Mouse (Mus musculus) forebrain, embryonic 13.5 days (tissue): Measurements from ENCODE around the gene Uts2b. TPM values are rescaled to one million over a fixed set of nuclear protein-coding genes. Genes with fewer than 3 reads are reported as not detected.

Experiments used
- ATAC-seq: fragments of 200-750 bp; cut with Nextera tagmentation; 2 replicates; pipeline ENCODE4 v1.8.0; 2017
- H3K27ac ChIP-seq: fragments of 300-500 bp; sonication (generic); 2 replicates; pipeline ENCODE4 v1.5.1; 2015; ENCODE audit warnings: inconsistent platforms, mild to moderate bottlenecking, moderate library complexity
- H3K27me3 ChIP-seq: fragments of 300-500 bp; sonication (generic); 2 replicates; pipeline ENCODE4 v1.6.1; 2015; ENCODE audit warnings: mild to moderate bottlenecking, inconsistent platforms
- H3K36me3 ChIP-seq: fragments of 300-500 bp; sonication (generic); 2 replicates; pipeline ENCODE4 v1.6.1; 2015; ENCODE audit warnings: mild to moderate bottlenecking, inconsistent platforms; ENCODE audit not compliant: poor library complexity, severe bottlenecking
- H3K4me1 ChIP-seq: fragments of 300-500 bp; sonication (generic); 2 replicates; pipeline ENCODE4 v1.6.1; 2015; ENCODE audit warnings: inconsistent platforms
- H3K4me2 ChIP-seq: fragments of 300-500 bp; sonication (generic); 2 replicates; pipeline ENCODE4 v1.6.1; 2015; ENCODE audit warnings: inconsistent platforms, mild to moderate bottlenecking, moderate library complexity
- H3K4me3 ChIP-seq: fragments of 300-500 bp; sonication (generic); 2 replicates; pipeline ENCODE4 v1.5.1; 2015; ENCODE audit warnings: mild to moderate bottlenecking, inconsistent platforms
- H3K9ac ChIP-seq: fragments of 300-500 bp; sonication (generic); 2 replicates; pipeline ENCODE4 v1.6.1; 2015; ENCODE audit warnings: mild to moderate bottlenecking, inconsistent platforms
- H3K9me3 ChIP-seq: fragments of 300-500 bp; sonication (generic); replicated peaks from 2 replicates; pipeline ENCODE4 v1.6.1; 2016; ENCODE audit warnings: inconsistent platforms
- WGBS: fragments of 180-500 bp; shearing (Covaris S2); methylation state at CpG from one replicate; pipeline ENCODE4 v1.1.7; 2015; 5-methylcytosine and 5-hydroxymethylcytosine counted together
- polyA plus RNA-seq: library from polyadenylated mRNA; unstranded; fragments of >200 nt; fragmentation: Nextera tagmentation; extraction: Ambion mirVana; gene quantifications from 2 replicates; pipeline ENCODE4 v1.2.1, GENCODE M21; 2015

Uts2b gene
- polyA plus RNA-seq, 1 experiment from 2014 or later = not detected

DNA sequence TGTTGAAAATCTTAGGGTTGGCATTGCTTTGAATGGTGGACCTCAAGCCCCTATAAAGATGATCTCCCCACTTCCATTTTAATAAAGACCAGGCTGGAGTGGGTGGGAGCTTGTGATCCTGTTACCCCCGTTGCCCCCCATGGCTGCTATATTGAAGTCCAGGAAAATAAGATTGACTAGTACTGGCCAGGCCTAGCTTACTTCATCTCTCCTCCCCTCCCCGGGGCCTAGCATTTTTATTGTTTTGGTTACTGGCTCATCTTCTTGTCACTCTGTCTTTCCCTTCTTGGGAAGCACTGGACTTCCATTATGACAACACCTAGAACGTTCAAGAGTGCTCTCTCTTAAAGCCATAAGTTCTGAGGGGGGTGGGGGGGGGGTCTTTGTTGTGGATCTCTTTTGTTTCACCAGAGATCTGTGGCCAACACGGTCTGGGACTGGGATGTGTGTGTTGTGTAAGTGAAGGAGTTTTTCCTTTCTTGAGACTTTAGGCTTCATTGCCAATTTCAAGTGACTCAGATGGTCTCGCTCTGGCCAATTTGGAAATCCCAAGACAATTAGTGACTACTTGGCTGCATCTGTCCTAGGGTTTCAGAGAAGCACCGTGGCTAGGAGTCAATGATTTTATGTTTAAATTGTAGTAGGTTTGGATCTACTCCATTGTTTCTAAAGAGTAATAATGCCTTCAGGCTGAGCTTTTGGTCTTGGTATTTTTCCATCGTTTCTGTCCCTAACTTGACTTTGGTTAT is 19.7 kb upstream of the Uts2b start:
- no peaks in the 10 kb centered on the region for H3K36me3 ChIP-seq
- H3K9ac ChIP-seq = peak overlapping the region; percentile 98
- ATAC-seq = peak; percentile 11
- peaks cover 32% of the 10 kb centered on the region for H3K4me1 ChIP-seq
- H3K27me3 ChIP-seq = no peaks in the 10 kb centered on the region
- no peaks in the 10 kb centered on the region for H3K9me3 ChIP-seq
- H3K4me3 ChIP-seq = peak overlapping the region; percentile 87
- peak overlapping the region; percentile 96 for H3K27ac ChIP-seq
- peak overlapping the region; percentile 66 for H3K4me2 ChIP-seq
- 24% methylated on average over 7 of the region's 7 CpGs for WGBS

- Histone ChIP-seq H3K4me2 (peak within 1 kb of the TSS; percentile 66), H3K27me3 (no peaks in the 10 kb centered on the region), H3K36me3 (no peaks in the 10 kb centered on the region), H3K27ac (peak within 1 kb of the TSS; percentile 96), H3K4me1 (peaks cover 32% of the 10 kb centered on the region), H3K9me3 (no peaks in the 10 kb centered on the region), H3K9ac (peak within 1 kb of the TSS; percentile 98), H3K4me3 (peak within 1 kb of the TSS; percentile 87)
- WGBS = under 1% methylated on average over 50 of the region's 69 CpGs
- peak; percentile 92 for ATAC-seq
Measured at GRCm38 (mm10) chr16:27388761-27389451, 18.9 kb upstream of the Uts2b start, which contains the start of gene Ccdc50. Ccdc50 (plus strand) TSS chr16:27388869.

- Histone ChIP-seq H3K4me1 (peaks cover 31% of the 10 kb centered on the region), H3K36me3 (no peaks in the 10 kb centered on the region), H3K4me3 (peak overlapping the region; percentile 87), H3K4me2 (peak overlapping the region; percentile 66), H3K27ac (peak overlapping the region; percentile 96; the same call in 1 of the 2 replicates), H3K9me3 (no peaks in the 10 kb centered on the region), H3K9ac (peak overlapping the region; percentile 98; the same call in 1 of the 2 replicates), H3K27me3 (no peaks in the 10 kb centered on the region)
- 46% methylated on average over 12 of the region's 12 CpGs for WGBS
- ATAC-seq = no peak
Measured at GRCm38 (mm10) chr16:27387634-27388611, 17.9 kb upstream of the Uts2b start.

- H3K9ac ChIP-seq = no peak overlapping the region
- H3K36me3 ChIP-seq = no peaks in the 10 kb centered on the region
- no peak overlapping the region for H3K4me2 ChIP-seq
- no peak overlapping the region for H3K4me3 ChIP-seq
- H3K4me1 ChIP-seq = peaks cover 27% of the 10 kb centered on the region
- ATAC-seq = no peak
- 85% methylated on average over 4 of the region's 4 CpGs for WGBS
- H3K9me3 ChIP-seq = no peaks in the 10 kb centered on the region
- H3K27me3 ChIP-seq = no peaks in the 10 kb centered on the region
- no peak overlapping the region for H3K27ac ChIP-seq
Measured at GRCm38 (mm10) chr16:27386850-27387407, 16.9 kb upstream of the Uts2b start.

DNA sequence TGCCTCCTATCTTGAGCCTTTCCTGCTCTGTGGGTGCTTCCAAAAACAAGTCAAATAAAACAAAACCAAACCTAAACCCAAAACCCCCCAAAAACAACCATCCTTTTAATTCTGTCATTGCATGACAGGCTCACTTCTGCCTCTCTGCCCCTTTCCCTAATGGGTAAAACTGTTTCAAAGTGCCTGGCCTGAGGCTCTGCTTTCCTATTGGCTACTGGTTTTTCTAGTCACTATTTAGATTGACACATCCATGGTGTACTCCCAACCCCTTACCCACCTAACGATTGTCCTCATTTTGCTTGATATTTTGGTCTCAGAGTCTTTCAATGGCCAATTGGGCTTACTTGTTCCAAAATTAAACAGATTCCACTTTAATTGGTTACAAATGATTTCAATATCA is 15.6 kb upstream of the Uts2b start:
- Histone ChIP-seq H3K4me3 (no peak overlapping the region), H3K9me3 (no peaks in the 10 kb centered on the region), H3K36me3 (no peaks in the 10 kb centered on the region), H3K4me2 (no peak overlapping the region), H3K9ac (no peak overlapping the region), H3K27ac (no peak overlapping the region; the same call in 1 of the 2 replicates), H3K4me1 (peaks cover 17% of the 10 kb centered on the region), H3K27me3 (no peaks in the 10 kb centered on the region)
- WGBS = 59% methylated on average over 1 of the region's 1 CpGs
- peak; percentile 43 for ATAC-seq

DNA sequence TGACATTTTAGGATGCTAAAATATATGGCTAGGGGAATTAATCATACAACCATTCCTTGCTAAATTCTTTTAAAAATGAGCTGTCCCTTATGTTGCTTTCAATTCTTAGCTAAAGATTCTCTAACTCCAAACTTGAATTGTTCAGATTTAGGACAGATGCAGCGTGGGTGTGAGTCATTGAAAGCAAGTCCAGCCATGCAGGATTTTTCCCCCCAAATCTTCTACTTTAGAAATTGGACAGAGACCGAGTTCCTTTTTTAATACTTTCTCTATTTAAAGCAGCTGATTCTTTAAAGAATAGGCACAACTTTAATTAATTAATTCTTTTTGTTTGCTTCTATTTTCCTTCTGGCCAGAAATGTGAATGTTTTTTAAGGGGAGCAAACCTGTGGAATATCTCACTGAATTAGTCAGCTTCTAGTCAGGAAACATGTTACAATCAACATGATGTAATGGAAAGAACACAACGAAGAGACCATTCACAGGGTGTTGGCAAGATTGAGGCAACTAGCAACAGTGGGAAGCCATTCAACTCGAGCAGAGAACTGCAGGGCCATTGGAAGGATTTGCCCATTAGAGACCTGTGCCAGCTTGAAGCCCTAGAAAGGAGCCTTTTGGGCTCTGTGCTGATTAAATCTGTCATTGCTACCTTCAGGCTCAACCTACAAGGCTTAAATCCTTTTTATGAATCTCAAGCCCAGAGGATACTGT is 15.0 kb upstream of the Uts2b start:
- no peaks in the 10 kb centered on the region for H3K36me3 ChIP-seq
- peak; percentile 61 for ATAC-seq
- H3K27me3 ChIP-seq = no peaks in the 10 kb centered on the region
- H3K4me1 ChIP-seq = peaks cover 11% of the 10 kb centered on the region
- 35% methylated on average over 4 of the region's 4 CpGs for WGBS
- H3K27ac ChIP-seq = no peak overlapping the region; the same call in 1 of the 2 replicates
- no peak overlapping the region for H3K9ac ChIP-seq
- H3K4me3 ChIP-seq = no peak overlapping the region
- no peak overlapping the region for H3K4me2 ChIP-seq
- no peaks in the 10 kb centered on the region for H3K9me3 ChIP-seq

- Histone ChIP-seq H3K4me3 (no peak overlapping the region), H3K36me3 (no peaks in the 10 kb centered on the region), H3K27me3 (no peaks in the 10 kb centered on the region), H3K4me1 (no peaks in the 10 kb centered on the region), H3K27ac (no peak overlapping the region), H3K9me3 (no peaks in the 10 kb centered on the region), H3K4me2 (no peak overlapping the region), H3K9ac (no peak overlapping the region)
- 86% methylated on average over 4 of the region's 4 CpGs for WGBS
- no peak for ATAC-seq
Measured at GRCm38 (mm10) chr16:27382217-27382616, 12.2 kb upstream of the Uts2b start.

DNA sequence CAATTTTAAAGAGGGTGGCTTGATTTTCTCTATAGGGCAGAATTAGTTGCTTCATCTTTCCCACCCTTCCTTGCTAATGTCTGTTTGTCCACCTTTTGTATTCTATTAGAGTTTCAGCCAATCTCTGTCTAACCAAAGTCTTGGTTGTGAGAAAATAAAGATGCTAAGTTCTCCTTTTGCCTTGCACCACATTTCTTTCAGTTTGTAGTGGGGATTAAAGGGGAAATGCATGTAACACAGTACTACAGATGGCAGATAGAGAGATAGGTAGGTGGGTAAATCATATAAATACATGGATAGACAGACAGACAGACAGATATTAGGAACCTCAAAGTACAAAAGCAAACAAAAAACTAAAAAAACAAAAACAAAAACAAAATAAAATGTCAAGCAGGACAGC is 6.5 kb upstream of the Uts2b start:
- Histone ChIP-seq H3K4me1 (no peaks in the 10 kb centered on the region), H3K4me2 (no peak overlapping the region), H3K4me3 (no peak overlapping the region), H3K27ac (no peak overlapping the region), H3K9ac (no peak overlapping the region), H3K36me3 (no peaks in the 10 kb centered on the region), H3K27me3 (no peaks in the 10 kb centered on the region), H3K9me3 (no peaks in the 10 kb centered on the region)
- ATAC-seq = no peak

DNA sequence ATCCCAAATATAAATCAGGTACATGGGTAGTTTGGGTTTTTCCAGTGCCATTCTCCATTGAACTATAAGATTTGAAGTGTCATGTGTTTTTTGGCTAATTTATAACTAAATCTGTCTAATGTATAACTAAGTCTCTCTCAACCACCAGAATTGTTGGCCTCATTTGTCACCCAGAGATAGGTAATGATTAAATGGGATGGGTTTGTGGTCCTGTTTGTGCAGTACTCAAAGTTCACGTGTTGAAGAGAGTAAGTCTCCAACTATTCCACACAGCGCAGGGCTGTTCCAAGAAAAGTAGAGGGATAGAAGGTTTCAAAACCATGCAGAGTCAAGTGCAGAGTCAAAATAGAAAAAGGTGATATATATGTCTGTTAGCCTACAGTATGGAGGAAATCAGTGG is 5.3 kb upstream of the Uts2b start:
- Histone ChIP-seq H3K9me3 (no peaks in the 10 kb centered on the region), H3K27ac (no peak overlapping the region), H3K4me3 (no peak overlapping the region), H3K4me2 (no peak overlapping the region), H3K27me3 (no peaks in the 10 kb centered on the region), H3K4me1 (no peaks in the 10 kb centered on the region), H3K36me3 (no peaks in the 10 kb centered on the region), H3K9ac (no peak overlapping the region)
- ATAC-seq = no peak
- 93% methylated on average over 2 of the region's 2 CpGs for WGBS

DNA sequence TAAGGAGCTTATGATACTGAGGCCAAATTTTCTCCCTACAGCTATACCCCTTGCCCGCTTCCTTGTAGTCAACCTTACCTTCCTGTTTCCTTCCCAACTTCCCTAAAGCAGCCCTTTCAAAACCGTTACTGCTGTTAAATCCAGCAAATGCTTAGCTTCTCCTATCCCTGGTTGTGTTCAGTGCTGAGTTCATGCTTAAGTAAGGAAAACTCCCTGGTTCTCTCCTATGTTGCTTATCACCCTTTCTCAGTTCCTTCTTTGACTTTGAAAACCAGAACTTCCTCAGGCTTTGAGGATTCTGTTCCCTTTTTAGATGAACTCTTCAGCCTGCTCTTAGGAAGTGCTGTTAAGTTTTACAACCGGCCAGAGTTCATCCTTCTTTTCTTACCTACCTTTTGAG is 4.1 kb upstream of the Uts2b start:
- no peak for ATAC-seq
- Histone ChIP-seq H3K4me2 (no peak overlapping the region), H3K36me3 (no peaks in the 10 kb centered on the region), H3K9ac (no peak overlapping the region), H3K27ac (no peak overlapping the region), H3K27me3 (no peaks in the 10 kb centered on the region), H3K9me3 (no peaks in the 10 kb centered on the region), H3K4me1 (no peaks in the 10 kb centered on the region), H3K4me3 (no peak overlapping the region)
- 80% methylated on average over 3 of the region's 3 CpGs for WGBS

DNA sequence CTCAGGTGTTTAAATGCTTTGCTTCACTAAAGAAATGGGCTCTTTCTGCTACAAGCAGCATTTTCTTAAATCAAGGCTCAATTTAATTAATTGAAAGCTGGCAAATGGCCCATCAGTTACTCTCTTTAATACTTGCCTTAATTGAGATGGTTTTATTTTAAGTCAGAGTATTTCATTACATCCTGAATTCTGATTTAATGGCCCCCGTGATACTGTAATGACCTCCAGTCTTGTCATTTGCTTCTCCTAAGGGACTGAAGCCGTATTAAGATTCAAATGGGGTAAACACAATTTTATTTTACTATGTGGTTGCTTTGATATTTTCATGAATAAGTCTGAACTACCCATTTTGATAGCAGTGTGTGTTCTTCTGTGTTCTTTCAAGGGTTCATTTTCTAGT is 661 bp upstream of the Uts2b start:
- no peak overlapping the region for H3K9ac ChIP-seq
- no peak for ATAC-seq
- H3K27me3 ChIP-seq = no peaks in the 10 kb centered on the region
- H3K4me3 ChIP-seq = no peak overlapping the region
- no peaks in the 10 kb centered on the region for H3K9me3 ChIP-seq
- H3K4me2 ChIP-seq = no peak overlapping the region
- WGBS = 45% methylated on average over 2 of the region's 2 CpGs
- H3K4me1 ChIP-seq = no peaks in the 10 kb centered on the region
- no peak overlapping the region for H3K27ac ChIP-seq
- H3K36me3 ChIP-seq = no peaks in the 10 kb centered on the region
